Mouse (Mus musculus) forebrain, embryonic 11.5 days (tissue): ENCODE results near the gene Luzp1. TPM values are rescaled to one million over a fixed set of nuclear protein-coding genes. Genes with fewer than 3 reads are reported as not detected.

ENCODE experiments used
- ATAC-seq: fragments of 200-750 bp; cut with Nextera tagmentation; replicated peaks from 2 replicates; pipeline ENCODE4 v1.8.0; 2017; ENCODE audit warnings: moderate TSS enrichment; ENCODE audit not compliant: low FRiP score
- DNase-seq: peaks from one replicate; pipeline ENCODE4 v3.0.0-alpha.2; 2017; ENCODE audit warnings: low spot score
- H3K27ac ChIP-seq: fragments of 300-500 bp; sonication (generic); 2 replicates; pipeline ENCODE4 v1.5.1; 2014; ENCODE audit warnings: low read depth, low read length
- H3K27me3 ChIP-seq: fragments of 300-500 bp; sonication (generic); 2 replicates; pipeline ENCODE4 v1.6.1; 2014; ENCODE audit warnings: mild to moderate bottlenecking, low read length, mixed read lengths; ENCODE audit not compliant: control insufficient read depth, insufficient read depth
- H3K36me3 ChIP-seq: fragments of 300-500 bp; sonication (generic); 2 replicates; pipeline ENCODE4 v1.6.1; 2014; ENCODE audit warnings: mild to moderate bottlenecking, low read length, moderate library complexity, mixed read lengths; ENCODE audit not compliant: control insufficient read depth, insufficient read depth
- H3K4me1 ChIP-seq: fragments of 300-500 bp; sonication (generic); replicated peaks from 2 replicates; pipeline ENCODE4 v1.6.1; 2014; ENCODE audit warnings: low read length, mixed read lengths; ENCODE audit not compliant: control insufficient read depth, insufficient read depth
- H3K4me2 ChIP-seq: fragments of 300-500 bp; sonication (generic); 2 replicates; pipeline ENCODE4 v1.6.1; 2014; ENCODE audit warnings: low read depth, mild to moderate bottlenecking, low read length, moderate library complexity, mixed read lengths; ENCODE audit not compliant: severe bottlenecking
- H3K4me3 ChIP-seq: fragments of 300-500 bp; sonication (generic); 2 replicates; pipeline ENCODE4 v1.5.1; 2014; ENCODE audit warnings: low read depth, low read length
- H3K9ac ChIP-seq: fragments of 300-500 bp; sonication (generic); 2 replicates; pipeline ENCODE4 v1.6.1; 2014; ENCODE audit warnings: low read length
- H3K9me3 ChIP-seq: fragments of 300-500 bp; sonication (generic); 2 replicates; pipeline ENCODE4 v1.6.1; 2016; ENCODE audit warnings: low read length, mixed read lengths; ENCODE audit not compliant: control insufficient read depth
- WGBS: fragments of 180-500 bp; shearing (Covaris S2); extraction: QIAGEN DNeasy Blood & Tissue Kit; methylation state at CpG from one replicate; pipeline ENCODE4 v1.1.7; 2014; 5-methylcytosine and 5-hydroxymethylcytosine counted together
- polyA plus RNA-seq: library from polyadenylated mRNA; unstranded; fragments of >200 nt; fragmentation: Nextera tagmentation; extraction: Ambion mirVana; gene quantifications from 2 replicates; pipeline ENCODE4 v1.2.1, GENCODE M21; 2014

Luzp1 gene
- polyA plus RNA-seq, 1 experiment from 2014 or later = 119 TPM

DNA sequence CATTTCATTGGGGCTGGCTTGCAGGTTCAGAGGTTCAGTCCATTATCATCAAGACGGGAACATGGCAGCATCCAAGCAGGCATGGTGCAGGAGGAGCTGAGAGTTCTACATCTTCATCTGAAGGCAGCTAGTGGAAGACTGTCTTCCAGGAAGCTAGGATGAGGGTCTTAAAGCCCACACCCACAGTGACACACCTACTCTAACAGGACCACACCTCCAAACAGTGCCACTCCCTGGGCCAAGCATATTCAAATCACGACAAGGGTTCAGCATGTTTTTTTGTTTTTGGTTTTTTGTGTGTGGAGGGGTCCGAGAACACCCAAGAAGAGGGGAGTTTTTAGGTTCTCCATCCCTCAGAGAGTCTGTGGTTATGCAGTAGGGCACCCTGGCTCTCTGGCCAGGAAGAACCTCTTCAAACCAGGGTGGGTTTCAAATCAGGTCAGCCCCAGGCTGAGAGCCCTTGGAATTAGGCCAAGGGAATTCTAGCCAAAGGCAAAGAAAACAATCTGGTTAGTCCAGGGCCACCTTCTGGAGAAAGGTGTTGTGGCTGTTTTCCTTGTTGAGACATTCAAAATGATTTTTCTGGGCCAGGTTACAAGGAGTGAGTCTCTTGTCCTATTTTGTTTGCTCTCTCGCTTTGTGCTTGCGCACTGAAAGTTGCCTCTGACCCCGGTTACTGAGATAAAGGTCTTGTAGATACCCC, 12.9 kb upstream of the Luzp1 start:
- peaks cover 7% of the 10 kb centered on the region for H3K27me3 ChIP-seq
- no peaks in the 10 kb centered on the region for H3K36me3 ChIP-seq
- H3K9me3 ChIP-seq = no peaks in the 10 kb centered on the region
- no peak overlapping the region for H3K27ac ChIP-seq
- no peak overlapping the region for H3K9ac ChIP-seq
- peaks cover 5% of the 10 kb centered on the region; the same call in 1 of the 2 replicates for H3K4me1 ChIP-seq
- ATAC-seq (no peak), DNase-seq (no peak)
- H3K4me2 ChIP-seq = no peak overlapping the region
- no peak overlapping the region for H3K4me3 ChIP-seq
- 92% methylated on average over 6 of the region's 6 CpGs for WGBS

DNA sequence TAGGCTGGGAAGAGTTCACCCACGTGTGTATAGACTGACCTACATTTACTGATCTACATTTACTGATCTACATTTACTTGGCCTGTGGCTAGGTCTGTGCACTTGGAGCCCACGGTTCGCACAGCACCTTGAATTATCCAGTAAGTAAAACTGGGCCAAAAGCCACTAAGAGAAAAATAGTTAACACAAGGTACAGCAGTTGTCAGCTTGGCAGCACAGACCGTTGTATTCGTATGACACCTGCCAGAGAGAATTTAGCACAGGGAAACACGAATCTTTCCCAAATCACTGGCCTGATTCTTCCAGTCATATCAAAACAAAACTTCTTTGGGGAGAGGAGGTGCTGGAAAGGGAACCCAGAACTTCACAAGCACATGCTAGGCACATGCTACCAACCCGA, 11.3 kb upstream of the Luzp1 start:
- H3K27me3 ChIP-seq = peaks cover 12% of the 10 kb centered on the region
- WGBS = 85% methylated on average over 7 of the region's 7 CpGs
- no peak for ATAC-seq
- H3K4me3 ChIP-seq = no peak overlapping the region
- H3K9me3 ChIP-seq = no peaks in the 10 kb centered on the region
- peaks cover 13% of the 10 kb centered on the region for H3K4me1 ChIP-seq
- DNase-seq = no peak
- H3K4me2 ChIP-seq = no peak overlapping the region
- H3K27ac ChIP-seq = no peak overlapping the region
- no peaks in the 10 kb centered on the region for H3K36me3 ChIP-seq
- no peak overlapping the region for H3K9ac ChIP-seq

DNA sequence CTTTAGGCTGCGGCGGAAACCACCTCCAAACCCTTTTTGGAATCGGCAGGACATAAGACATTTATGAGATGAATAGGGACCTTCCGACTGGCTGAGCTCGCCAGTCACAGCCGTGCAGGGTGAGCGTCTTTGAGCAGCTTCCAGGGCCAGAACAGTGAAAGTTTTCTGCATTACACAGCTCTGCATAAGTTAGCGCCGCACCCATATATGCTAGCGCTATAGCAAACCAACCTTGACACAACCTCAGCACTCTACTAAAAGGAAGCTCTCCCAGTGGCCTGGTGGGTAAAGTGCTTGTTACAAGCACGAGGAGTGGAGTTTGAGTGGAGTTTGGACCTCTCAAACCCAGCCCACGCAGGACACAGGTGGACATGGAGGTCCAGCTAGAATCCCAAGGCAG, 10.4 kb upstream of the Luzp1 start:
- no peaks in the 10 kb centered on the region for H3K36me3 ChIP-seq
- no peak overlapping the region for H3K27ac ChIP-seq
- H3K4me1 ChIP-seq = peaks cover 16% of the 10 kb centered on the region
- H3K27me3 ChIP-seq = peaks cover 20% of the 10 kb centered on the region
- H3K9ac ChIP-seq = no peak overlapping the region
- no peak for DNase-seq
- ATAC-seq = no peak
- no peaks in the 10 kb centered on the region for H3K9me3 ChIP-seq
- WGBS = 85% methylated on average over 12 of the region's 12 CpGs
- no peak overlapping the region for H3K4me3 ChIP-seq
- no peak overlapping the region for H3K4me2 ChIP-seq

DNA sequence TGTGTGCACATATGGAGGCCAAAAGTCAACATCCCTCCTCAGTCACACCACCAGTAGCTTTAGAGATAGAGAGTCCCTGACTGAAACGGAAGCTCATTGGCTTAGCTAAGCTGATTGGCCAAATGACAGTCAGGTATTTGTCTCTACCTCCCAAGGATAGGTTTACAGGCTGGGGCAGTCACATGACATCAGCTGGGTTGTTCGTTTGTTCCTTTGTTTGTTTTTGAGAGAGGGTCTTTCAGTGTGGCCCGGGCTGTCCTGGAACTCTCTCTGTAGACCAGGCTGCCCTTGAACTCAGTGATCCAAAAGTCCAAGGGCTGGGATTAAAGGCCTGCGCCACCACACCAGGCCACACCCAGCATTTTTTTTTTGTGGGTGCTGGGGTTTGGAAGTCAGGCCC, 8.4 kb upstream of the Luzp1 start:
- Histone ChIP-seq H3K9ac (no peak overlapping the region), H3K36me3 (no peaks in the 10 kb centered on the region), H3K4me3 (no peak overlapping the region), H3K27me3 (peaks cover 20% of the 10 kb centered on the region), H3K4me2 (no peak overlapping the region), H3K4me1 (peaks cover 16% of the 10 kb centered on the region), H3K9me3 (no peaks in the 10 kb centered on the region), H3K27ac (no peak overlapping the region)
- no peak for DNase-seq
- WGBS = 26% methylated on average over 4 of the region's 4 CpGs
- ATAC-seq = no peak

DNA sequence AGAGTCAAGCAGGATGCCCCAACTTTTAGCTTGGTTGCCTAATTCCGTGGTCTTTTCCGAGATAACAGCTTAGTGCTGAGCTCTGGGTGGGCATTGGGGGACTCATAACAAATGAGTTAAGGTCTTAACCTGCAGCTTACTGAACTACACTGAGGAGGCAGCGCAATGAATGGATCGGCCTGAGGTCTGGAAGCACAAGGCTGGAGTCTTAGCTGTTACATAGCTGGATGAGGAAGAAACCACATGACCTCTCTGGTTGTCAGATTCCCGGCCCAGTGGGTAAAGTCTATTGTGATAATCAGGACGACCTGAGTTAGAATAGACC, 7.8 kb upstream of the Luzp1 start:
- peaks cover 16% of the 10 kb centered on the region for H3K4me1 ChIP-seq
- no peak overlapping the region for H3K27ac ChIP-seq
- H3K27me3 ChIP-seq = peaks cover 20% of the 10 kb centered on the region
- DNase-seq (no peak), ATAC-seq (no peak)
- H3K4me2 ChIP-seq = peak overlapping the region; percentile 99
- H3K9ac ChIP-seq = peak overlapping the region; percentile 81; the same call in 1 of the 2 replicates
- H3K4me3 ChIP-seq = peak overlapping the region; percentile 60
- H3K36me3 ChIP-seq = no peaks in the 10 kb centered on the region
- WGBS = 8% methylated on average over 6 of the region's 6 CpGs
- no peaks in the 10 kb centered on the region for H3K9me3 ChIP-seq

DNA sequence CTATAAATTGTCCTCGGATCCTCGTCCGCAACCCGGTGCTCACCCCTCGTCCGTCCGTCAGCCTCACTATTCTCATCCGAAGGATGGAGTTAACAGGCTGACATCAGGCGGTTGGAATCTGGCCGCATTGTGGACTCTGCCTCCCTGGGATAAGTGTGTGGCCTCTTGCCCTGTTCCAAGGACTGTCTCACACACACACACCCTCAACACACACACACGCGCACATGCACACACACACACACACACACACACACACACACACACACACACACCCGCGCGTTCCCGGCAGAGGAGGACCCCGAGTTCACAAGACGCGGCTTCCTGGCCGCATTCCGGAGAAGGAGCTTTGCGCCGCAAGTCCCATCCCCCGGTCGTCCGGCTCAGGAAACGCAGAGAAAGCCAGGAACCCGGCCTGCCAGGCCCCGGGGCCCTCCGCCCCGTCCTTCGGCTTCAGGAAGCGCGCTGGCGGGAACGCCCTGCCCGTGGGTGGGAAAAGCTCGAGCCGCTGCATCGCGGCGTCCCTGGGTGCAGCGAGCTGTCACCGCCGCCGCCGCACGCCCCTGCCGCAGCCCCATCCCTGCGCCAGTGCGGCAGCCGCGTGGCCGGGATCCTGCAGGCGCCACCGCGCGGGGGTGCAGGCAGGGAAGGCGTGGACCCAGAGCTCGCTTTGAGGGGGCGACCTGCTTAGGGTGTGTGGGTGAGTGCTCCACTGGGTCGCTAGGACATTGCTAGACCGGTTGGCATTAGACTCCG, 7.3 kb upstream of the Luzp1 start, which contains the start of gene 6030445D17Rik:
Gene 6030445D17Rik, plus strand, starts transcription at position 165 of the 753 bp plus-strand sequence.
- DNase-seq = peak; percentile 83
- H3K9me3 ChIP-seq = no peaks in the 10 kb centered on the region
- peaks cover 16% of the 10 kb centered on the region for H3K4me1 ChIP-seq
- peak within 1 kb of the TSS; percentile 99 for H3K4me2 ChIP-seq
- H3K27me3 ChIP-seq = peaks cover 20% of the 10 kb centered on the region
- under 1% methylated on average over 60 of the region's 64 CpGs for WGBS
- H3K4me3 ChIP-seq = peak within 1 kb of the TSS; percentile 60
- ATAC-seq = peak; percentile 85
- no peaks in the 10 kb centered on the region for H3K36me3 ChIP-seq
- peak within 1 kb of the TSS; percentile 81 for H3K9ac ChIP-seq
- H3K27ac ChIP-seq = 0 out of 2 replicates have a peak within 1 kb of the TSS, but pooled peaks have one; percentile 25

DNA sequence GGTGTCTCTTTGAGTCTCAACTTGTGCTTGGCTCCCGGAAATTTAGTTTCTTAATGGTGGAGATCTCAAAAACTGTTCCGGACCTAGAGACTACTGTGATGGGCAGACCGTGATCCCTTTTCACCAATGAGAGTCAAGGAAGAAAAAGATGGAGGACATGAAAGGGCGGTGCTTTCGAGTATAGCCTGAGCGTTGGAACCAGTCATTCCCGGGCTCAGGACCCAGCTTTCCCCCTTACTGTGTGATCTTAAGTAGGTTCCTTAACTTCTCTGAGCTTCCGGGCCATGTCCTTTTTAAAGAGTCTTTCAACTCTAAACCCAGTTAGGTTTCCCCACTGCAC, 6.8 kb upstream of the Luzp1 start:
- Histone ChIP-seq H3K9ac (peak overlapping the region; percentile 81), H3K27me3 (peaks cover 20% of the 10 kb centered on the region), H3K4me3 (peak overlapping the region; percentile 60), H3K9me3 (no peaks in the 10 kb centered on the region), H3K4me2 (peak overlapping the region; percentile 99), H3K27ac (0 out of 2 replicates have a peak overlapping the region, but pooled peaks have one; percentile 25), H3K4me1 (peaks cover 16% of the 10 kb centered on the region), H3K36me3 (no peaks in the 10 kb centered on the region)
- DNase-seq (no peak), ATAC-seq (peak; percentile 49; the same call in 1 of the 2 replicates)
- WGBS = 2% methylated on average over 8 of the region's 8 CpGs

DNA sequence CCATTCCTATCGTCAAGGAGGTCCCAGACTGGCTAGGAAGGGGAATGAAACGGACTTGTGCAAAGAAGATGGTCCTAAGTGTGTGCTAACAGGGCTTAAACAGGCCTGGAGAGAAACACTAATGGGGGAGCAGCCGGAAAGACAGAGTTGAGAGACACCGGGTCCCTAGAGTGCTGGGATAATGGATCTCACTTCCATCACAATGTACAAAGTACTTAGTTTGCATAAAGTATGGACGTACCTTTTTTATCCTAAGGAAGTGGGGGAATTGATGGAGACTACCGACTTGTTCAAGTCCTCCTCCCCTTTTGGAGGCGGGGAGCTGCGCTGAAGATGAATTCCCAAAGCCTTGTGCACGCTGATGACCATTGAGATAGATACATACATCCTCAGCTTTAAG, 6.1 kb upstream of the Luzp1 start:
- no peak for DNase-seq
- H3K9ac ChIP-seq = no peak overlapping the region; the same call in 1 of the 2 replicates
- peaks cover 16% of the 10 kb centered on the region for H3K4me1 ChIP-seq
- ATAC-seq = no peak
- H3K4me2 ChIP-seq = peak overlapping the region; percentile 99
- 12% methylated on average over 9 of the region's 9 CpGs for WGBS
- H3K27ac ChIP-seq = no peak overlapping the region
- H3K27me3 ChIP-seq = peaks cover 20% of the 10 kb centered on the region
- H3K9me3 ChIP-seq = no peaks in the 10 kb centered on the region
- no peak overlapping the region for H3K4me3 ChIP-seq
- no peaks in the 10 kb centered on the region for H3K36me3 ChIP-seq
